Mouse (Mus musculus) left cerebral cortex, adult 2 months (tissue): Measurements from ENCODE around the gene Foxp1. TPM values are rescaled to one million over a fixed set of nuclear protein-coding genes. Genes with fewer than 3 reads are reported as not detected.
A peak's percentile ranks its signal among the peaks of the same experiment; 100 is the strongest.

ENCODE experiments used
- DNase-seq, 2 experiments: peaks; one replicate each; pipeline ENCODE4 v3.0.0; 2021 to 2022; ENCODE audit warnings: low spot score in 2 of 2, mixed read lengths in 1 of 2; ENCODE audit errors: extremely low spot score in 1 of 2
- H3K27ac ChIP-seq: fragments of 200-600 bp; 2 replicates; pipeline ENCODE4 v1.8.1; 2022
- H3K4me3 ChIP-seq: fragments of 200-600 bp; 2 replicates; pipeline ENCODE4 v1.8.1; 2022
- CTCF ChIP-seq: fragments of 200-600 bp; IDR thresholded peaks from 2 replicates; pipeline ENCODE4 v1.8.1; 2022; ENCODE audit warnings: antibody characterized with exemption, mild to moderate bottlenecking, moderate library complexity
- intact Hi-C: fragments of 180-260 bp; cut with DNase I; formaldehyde crosslinking; loops from one replicate; pipeline ENCODE4 v1.15.1; 2025
- total RNA-seq, 2 experiments: library from RNA; stranded (reverse); gene quantifications; 2 replicates each; pipeline ENCODE4 v1.2.3; 2021

The Foxp1 gene
- total RNA-seq, 2 experiments from 2014 or later: 133 to 139 TPM

DNA sequence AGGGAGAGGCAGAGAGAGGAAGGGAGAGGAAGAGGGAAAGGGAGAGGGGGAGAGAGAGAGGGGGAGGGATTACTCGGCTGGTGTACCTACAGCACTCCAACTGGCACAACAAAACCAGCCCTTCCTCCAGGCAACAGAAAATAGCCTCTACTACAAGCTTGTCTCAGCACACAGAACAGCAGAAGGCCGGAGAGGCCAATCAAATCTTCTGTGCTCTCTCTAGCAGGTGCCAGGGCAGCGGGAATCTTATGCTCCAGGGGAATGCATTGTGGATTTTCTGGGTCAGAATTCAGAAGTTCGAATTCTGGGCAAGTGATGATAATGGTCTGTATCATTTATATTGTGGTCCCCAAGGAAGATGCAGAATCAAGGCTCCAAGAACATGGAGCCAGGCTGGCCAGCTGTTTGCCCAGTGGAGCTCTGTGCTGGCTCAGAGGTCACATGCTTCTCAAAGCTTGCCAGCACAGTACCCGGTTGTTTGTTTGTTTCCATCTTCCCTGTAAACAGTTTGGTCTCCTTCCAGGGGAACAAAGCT is 11.8 kb upstream of the Foxp1 start:
- DNase-seq: no peak
- intact Hi-C loops: no loop called here
- TF ChIP-seq CTCF: no peak
- H3K27ac ChIP-seq: no peak overlapping the region
- no peak overlapping the region for H3K4me3 ChIP-seq

DNA sequence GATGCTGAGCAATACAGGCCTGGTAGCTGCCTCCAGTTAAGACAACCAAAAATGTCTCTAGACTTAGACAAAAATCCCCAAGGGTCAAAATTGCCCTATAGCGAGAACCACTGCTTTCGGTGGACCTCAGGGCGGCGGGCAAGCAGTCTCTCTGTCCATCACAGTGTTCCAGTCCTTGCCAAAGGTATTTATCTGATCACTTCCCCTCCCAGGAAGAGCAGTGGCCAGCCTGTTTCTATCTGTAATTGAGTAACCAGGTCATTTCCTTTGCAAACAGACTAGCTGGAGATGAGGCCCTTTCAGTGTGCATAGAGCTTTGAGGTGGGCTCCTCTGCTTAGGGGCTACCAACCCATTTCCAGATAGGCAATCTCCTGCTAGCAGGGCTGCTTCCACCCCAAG is 9.9 kb upstream of the Foxp1 start:
- DNase-seq: no peak
- Histone ChIP-seq H3K27ac (no peak overlapping the region), H3K4me3 (no peak overlapping the region)
- intact Hi-C loops: no loop called here
- TF ChIP-seq CTCF: no peak

DNA sequence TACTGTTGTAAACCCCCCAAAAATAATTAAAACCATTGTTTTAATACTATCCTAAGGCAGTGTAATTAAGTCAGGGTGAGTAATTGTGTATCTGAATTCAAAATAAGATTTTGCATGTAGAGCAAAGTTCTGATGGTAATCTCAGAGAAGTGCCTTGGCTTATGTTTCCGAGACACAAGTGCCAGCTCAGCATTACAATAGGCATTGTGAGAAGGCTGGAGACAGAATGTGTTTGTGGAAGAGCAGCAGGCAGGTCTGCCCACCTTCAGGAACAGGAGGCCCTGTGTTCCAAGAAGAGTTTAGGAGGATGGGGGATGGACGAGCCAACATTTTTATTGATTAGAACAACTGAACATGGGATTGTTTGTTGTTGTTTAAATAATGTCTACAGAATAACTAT is 6.5 kb upstream of the Foxp1 start:
- Histone ChIP-seq H3K4me3 (no peak overlapping the region), H3K27ac (no peak overlapping the region)
- intact Hi-C loops: loop anchor here (5.0 to 10.0 kb wide), 3 partner anchors 234 to 1422 kb away; no protein-coding TSS in a partner anchor
- DNase-seq: no peak
- no peak for TF ChIP-seq CTCF

DNA sequence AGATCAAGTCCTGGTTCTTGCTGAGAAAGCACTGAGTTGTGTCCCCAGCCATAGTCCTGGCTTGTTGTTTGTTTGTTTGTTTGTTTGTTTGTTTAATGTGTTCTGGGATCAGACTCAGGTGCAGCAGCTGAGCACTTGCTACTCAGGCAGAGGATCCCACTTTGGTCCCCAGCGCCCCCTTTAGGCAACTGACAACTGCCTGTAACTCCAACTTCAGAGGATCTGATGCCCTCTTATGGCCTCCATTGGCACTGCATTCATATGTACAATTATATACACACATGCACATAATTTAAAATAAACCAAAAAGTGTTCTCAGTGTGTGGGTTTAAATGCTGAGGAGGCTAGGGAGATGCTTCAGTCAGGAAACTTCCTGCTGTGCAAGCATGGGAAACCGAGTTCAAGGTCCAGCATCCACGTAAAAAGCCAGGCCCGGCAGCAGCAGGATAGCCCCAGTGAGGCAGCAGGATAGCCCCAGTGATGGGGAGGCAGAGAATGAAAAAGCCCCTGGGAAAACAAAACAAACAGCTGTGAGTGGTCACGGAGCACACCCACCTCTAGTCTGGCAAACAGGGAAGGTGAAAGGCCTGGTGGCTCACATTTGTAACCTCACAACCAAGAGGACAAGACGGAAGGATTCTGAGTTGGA is 5.1 kb upstream of the Foxp1 start:
- Histone ChIP-seq H3K27ac (no peak overlapping the region), H3K4me3 (no peak overlapping the region)
- intact Hi-C loops: loop anchor here (5.0 to 10.0 kb wide), 3 partner anchors 233 to 1420 kb away; no protein-coding TSS in a partner anchor
- no peak for DNase-seq
- peak; percentile 29 for TF ChIP-seq CTCF

DNA sequence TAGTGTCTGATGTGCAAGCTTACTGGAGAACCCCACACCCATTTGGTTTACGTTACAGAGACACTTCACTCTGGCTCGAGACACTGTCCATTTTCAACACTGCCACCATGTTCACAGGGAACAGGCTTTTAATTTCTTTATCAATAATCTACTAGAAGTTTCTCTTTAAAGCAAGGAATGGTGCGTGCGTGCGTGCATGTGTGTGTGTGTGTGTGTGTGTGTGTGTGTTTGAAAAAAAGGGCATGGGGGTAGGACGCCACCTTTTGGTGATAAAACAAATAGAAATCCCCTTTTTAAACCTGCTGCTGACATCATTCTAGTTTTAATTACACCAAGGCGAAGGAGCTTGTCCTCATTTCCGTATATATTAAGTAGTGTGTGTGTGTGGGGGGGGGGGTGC is 2.8 kb upstream of the Foxp1 start:
- no peak for DNase-seq
- H3K4me3 ChIP-seq: no peak overlapping the region
- H3K27ac ChIP-seq: peak overlapping the region; percentile 40; the same call in 1 of the 2 replicates
- intact Hi-C loops: loop anchor here (2.0 to 10.0 kb wide), 5 partner anchors 41 to 1418 kb away; no protein-coding TSS in a partner anchor
- TF ChIP-seq CTCF: peak; percentile 35

DNA sequence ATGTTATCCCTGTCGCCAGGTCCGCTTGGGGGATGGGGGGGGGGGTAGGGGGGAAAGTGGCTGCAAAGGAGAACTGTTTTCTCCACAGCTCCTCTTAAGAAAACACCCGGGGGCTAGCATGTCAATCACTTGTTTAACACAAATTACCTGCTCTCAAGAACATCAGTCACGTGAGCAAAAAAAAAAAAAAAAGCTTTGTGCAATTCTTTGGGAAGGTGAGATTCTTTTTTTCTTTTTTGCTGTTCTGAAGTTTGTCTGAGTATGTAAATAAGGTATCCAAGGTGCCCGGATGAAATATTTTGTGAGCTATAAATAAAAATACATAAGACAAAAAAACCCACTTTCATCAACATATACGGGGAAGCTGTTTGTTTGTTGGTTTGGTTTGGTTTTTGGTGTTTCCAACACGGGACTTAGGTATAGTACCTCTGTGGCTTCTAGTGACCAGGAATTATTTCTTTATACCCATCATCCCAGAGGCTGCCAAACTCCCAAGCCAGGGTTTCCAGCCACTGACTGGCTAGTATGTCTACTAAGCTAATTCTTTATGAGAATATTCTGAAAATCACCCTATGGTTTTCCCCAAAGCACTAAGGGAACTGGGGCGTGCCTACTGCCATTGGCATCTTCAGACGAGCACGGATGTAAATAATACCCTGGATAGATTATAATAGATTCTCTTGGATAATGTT is 1.3 kb upstream of the Foxp1 start:
- TF ChIP-seq CTCF: no peak
- H3K27ac ChIP-seq: peak overlapping the region; percentile 99
- intact Hi-C loops: loop anchor here (2.0 to 10.0 kb wide), 12 partner anchors 39 to 997 kb away; no protein-coding TSS in a partner anchor
- DNase-seq: no peak
- peak overlapping the region; percentile 92 for H3K4me3 ChIP-seq

DNA sequence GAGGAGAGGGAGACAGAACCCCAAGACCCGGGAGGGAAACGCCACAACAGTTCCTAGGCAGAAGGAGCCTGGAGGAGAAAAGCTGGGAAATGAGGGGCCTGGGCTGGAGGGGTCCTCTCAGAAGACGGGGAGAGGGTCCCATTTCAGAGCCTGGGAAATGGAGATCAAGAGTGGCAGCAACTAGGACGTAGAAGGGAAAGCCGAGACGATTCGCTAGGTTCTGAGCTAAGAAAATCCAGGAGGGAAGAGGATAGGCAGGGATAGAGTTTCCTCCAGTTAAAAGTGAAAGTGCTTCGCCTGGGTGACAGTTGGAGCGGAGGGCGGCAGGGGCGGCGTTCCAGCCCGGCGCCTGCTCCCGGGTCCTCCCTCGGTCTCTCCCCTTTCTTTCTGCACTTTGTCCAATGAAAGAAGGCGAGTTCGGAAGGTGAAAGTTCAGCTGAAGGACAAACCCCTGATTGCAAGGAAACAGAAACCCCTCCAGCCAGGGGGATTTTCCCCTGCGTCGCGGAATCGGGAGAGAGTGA is 650 bp upstream of the Foxp1 start:
- peak overlapping the region; percentile 92 for H3K4me3 ChIP-seq
- TF ChIP-seq CTCF: no peak; the same call in 1 of the 2 replicates
- intact Hi-C loops: loop anchor here (2.0 to 10.0 kb wide), 10 partner anchors 38 to 890 kb away; no protein-coding TSS in a partner anchor
- H3K27ac ChIP-seq: peak overlapping the region; percentile 99
- peak; percentile 65 to 70 for DNase-seq

DNA sequence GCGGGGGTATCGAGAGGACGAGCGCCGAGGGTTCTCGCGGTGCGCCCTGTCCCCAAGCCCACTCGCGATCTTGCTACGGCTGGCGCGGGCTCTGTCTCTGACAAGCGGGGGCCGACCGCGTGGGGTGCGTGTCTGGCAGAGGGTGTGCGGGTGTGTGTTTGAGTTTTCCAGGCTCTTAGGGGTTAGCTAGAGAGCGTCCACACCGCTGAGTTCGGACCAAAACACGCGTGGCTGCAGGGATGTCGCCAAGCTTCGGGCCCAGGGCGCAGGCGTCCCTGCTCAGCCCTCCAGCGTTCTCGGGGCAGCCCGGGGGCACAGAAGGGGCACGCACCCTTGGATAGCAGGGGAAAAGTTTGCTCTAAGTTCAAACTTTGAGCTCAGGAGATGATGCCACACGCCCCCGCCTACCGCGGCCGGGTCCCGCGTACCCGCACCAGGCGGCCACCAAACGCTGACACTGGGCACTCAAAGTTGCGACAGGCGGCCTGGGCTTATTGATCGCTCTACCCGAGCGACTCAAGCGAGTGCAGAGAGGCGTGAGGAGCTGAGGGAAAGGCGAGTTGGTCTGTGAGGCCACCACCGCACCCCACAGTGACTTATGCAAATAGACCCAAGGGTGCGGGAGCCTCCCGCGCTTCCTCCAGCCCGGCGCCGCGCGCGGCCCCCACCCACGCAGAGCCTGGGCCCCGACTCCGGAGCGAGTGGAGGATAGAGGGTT is 721 bp downstream of the Foxp1 start:
- Histone ChIP-seq H3K27ac (peak overlapping the region; percentile 99), H3K4me3 (peak overlapping the region; percentile 92)
- DNase-seq: peak; percentile 49 to 60
- intact Hi-C loops: loop anchor here (2.0 to 10.0 kb wide), 10 partner anchors 37 to 889 kb away; no protein-coding TSS in a partner anchor
- no peak for TF ChIP-seq CTCF

DNA sequence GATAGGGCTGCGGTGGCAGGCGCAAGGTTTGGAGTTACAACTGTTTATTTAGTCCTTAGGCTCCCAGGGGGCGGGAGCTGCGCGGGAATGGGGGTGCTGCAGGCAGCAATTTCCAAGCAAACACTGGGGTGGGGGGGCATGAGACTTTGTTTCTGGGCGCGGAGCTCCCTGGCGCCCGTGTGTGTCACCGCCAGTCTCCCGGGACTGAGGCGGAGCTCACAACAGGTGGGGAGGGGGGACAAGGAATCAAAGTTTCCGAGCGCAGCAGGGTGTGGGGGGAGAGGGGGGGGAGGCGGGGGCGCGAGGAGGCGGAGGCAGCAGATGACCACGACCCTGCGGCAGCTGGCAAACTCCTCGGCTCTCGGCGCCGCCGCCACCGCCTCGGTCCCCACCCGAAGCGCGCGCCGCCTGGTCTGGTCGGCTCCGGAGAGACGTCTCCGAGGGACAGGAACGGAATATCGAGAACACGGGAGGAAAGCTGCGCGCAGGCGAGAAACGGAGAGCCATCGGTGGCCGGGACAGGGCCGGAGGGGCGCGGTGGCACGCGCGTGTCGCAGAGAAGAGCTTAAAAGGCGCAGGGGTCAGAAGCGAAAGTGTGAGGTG is 1.4 kb downstream of the Foxp1 start:
- peak overlapping the region; percentile 99 for H3K27ac ChIP-seq
- H3K4me3 ChIP-seq: peak overlapping the region; percentile 92
- TF ChIP-seq CTCF: no peak
- intact Hi-C loops: loop anchor here (5.0 to 10.0 kb wide), 7 partner anchors 79 to 576 kb away; no protein-coding TSS in a partner anchor
- DNase-seq: peak; percentile 49 to 54

DNA sequence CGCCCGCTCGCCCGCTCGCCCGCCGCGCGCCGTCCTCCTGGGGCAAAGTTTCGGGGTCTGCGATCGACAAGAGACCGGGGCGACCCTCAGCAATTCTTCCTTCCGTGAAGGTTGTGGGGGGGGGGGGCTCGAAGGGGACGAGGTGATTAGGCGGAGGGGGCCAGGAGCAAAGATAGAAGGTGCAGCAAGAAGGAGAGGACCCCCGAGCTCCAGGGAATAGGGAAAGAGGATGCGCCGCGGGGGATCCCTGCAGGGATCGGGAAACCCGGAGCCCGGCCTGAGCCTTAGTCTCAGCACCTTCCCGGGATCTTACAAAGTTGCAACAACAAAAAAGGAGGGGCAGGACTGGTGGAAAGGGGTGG is 1.9 kb downstream of the Foxp1 start:
- intact Hi-C loops: loop anchor here (5.0 to 10.0 kb wide), 7 partner anchors 78 to 576 kb away; no protein-coding TSS in a partner anchor
- DNase-seq: no peak
- H3K27ac ChIP-seq: peak overlapping the region; percentile 99
- TF ChIP-seq CTCF: no peak
- H3K4me3 ChIP-seq: peak overlapping the region; percentile 92
